Mouse (Mus musculus) intestine, embryonic 16.5 days (tissue): ENCODE measurements around the gene Nsdhl. TPM values are rescaled to one million over a fixed set of nuclear protein-coding genes. Genes with fewer than 3 reads are reported as not detected.

Experiments used
- ATAC-seq: fragments of 200-750 bp; cut with Nextera tagmentation; 2 replicates; pipeline ENCODE4 v1.8.0; 2017; ENCODE audit warnings: moderate TSS enrichment, moderate library complexity
- H3K27ac ChIP-seq: fragments of 300-500 bp; sonication (generic); 2 replicates; pipeline ENCODE4 v1.5.1; 2014; ENCODE audit warnings: mild to moderate bottlenecking, low read length
- H3K27me3 ChIP-seq: fragments of 300-500 bp; sonication (generic); replicated peaks from 2 replicates; pipeline ENCODE4 v1.6.1; 2014; ENCODE audit warnings: low read length, control low read depth, mixed read lengths; ENCODE audit not compliant: control insufficient read depth, insufficient read depth
- H3K36me3 ChIP-seq: fragments of 300-500 bp; sonication (generic); 2 replicates; pipeline ENCODE4 v1.6.1; 2014; ENCODE audit warnings: low read length, control low read depth; ENCODE audit not compliant: control insufficient read depth, insufficient read depth
- H3K4me1 ChIP-seq: fragments of 300-500 bp; sonication (generic); 2 replicates; pipeline ENCODE4 v1.6.1; 2014; ENCODE audit warnings: low read length, control low read depth, mixed read lengths; ENCODE audit not compliant: control insufficient read depth, insufficient read depth
- H3K4me2 ChIP-seq: fragments of 300-500 bp; sonication (generic); 2 replicates; pipeline ENCODE4 v1.6.1; 2014; ENCODE audit warnings: low read depth, low read length, control low read depth
- H3K4me3 ChIP-seq: fragments of 300-500 bp; sonication (generic); 2 replicates; pipeline ENCODE4 v1.5.1; 2014; ENCODE audit warnings: mild to moderate bottlenecking, low read length
- H3K9ac ChIP-seq: fragments of 300-500 bp; sonication (generic); 2 replicates; pipeline ENCODE4 v1.6.1; 2014; ENCODE audit warnings: low read depth, low read length
- H3K9me3 ChIP-seq: fragments of 300-500 bp; sonication (generic); 2 replicates; pipeline ENCODE4 v1.6.1; 2016; ENCODE audit warnings: low read length, control low read depth; ENCODE audit not compliant: control insufficient read depth
- WGBS: fragments of 180-500 bp; shearing (Covaris S2); extraction: QIAGEN DNeasy Blood & Tissue Kit; methylation state at CpG from one replicate; pipeline ENCODE4 v1.1.7; 2014; 5-methylcytosine and 5-hydroxymethylcytosine counted together
- polyA plus RNA-seq: library from polyadenylated mRNA; unstranded; fragments of >200 nt; fragmentation: Nextera tagmentation; extraction: Ambion mirVana; gene quantifications from 2 replicates; pipeline ENCODE4 v1.2.1, GENCODE M21; 2015

The Nsdhl gene
- 46.8 TPM in 2 replicates for polyA plus RNA-seq

DNA sequence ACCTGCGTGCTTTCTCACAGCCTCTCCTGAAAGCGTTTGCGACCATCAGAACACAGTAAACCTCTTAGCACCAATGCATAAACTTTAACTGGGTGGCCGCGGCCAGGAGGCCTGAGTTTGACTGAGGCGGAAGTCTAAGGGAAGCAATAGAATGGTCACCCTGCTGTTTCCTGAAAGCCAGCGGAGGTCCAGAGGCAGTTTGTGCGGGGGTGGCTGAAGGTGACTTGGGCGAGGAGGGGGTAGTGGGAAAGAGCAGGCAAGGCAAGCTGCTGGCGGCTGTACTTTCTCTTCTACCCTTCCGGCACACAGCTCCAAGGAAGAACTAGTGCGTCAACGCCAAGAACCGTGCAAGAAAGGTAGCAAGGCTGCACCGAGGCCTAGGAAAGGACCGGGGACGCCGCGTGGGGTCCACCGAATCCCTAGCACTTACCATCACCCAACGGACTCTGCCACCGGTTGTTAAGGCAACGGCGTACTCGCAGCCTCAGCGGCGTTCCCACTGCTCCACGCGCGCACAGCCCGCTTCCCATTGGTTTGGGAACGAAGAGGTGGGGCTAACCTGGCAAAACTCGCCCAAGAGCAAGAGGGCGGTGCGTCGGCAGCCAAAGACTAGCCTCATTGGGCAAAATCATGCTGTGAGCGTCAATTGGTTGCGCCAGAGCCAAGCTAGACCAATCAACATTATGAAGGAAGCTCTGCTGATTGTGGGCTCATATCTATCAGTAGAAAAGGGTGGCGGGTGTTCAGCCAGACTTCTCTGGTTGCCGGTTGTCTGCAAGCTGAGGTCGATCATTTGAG, at the start of gene Nsdhl, which contains the start of gene Cetn2:
TSS of gene Nsdhl (plus strand) at position 674 of the 798 bp plus-strand sequence.
TSS of gene Cetn2 (minus strand) at position 528 of the 798 bp plus-strand sequence.
- H3K9me3 ChIP-seq: no peaks in the 10 kb centered on the region
- WGBS: 16% methylated on average over 38 of the region's 41 CpGs
- peak within 1 kb of the TSS; percentile 60 for H3K4me2 ChIP-seq
- no peaks in the 10 kb centered on the region; the same call in 1 of the 2 replicates for H3K27me3 ChIP-seq
- H3K4me3 ChIP-seq: peak within 1 kb of the TSS; percentile 59
- ATAC-seq: peak; percentile 99
- H3K4me1 ChIP-seq: no peaks in the 10 kb centered on the region
- H3K36me3 ChIP-seq: no peaks in the 10 kb centered on the region
- H3K27ac ChIP-seq: peak within 1 kb of the TSS; percentile 70
- peak within 1 kb of the TSS; percentile 64 for H3K9ac ChIP-seq

DNA sequence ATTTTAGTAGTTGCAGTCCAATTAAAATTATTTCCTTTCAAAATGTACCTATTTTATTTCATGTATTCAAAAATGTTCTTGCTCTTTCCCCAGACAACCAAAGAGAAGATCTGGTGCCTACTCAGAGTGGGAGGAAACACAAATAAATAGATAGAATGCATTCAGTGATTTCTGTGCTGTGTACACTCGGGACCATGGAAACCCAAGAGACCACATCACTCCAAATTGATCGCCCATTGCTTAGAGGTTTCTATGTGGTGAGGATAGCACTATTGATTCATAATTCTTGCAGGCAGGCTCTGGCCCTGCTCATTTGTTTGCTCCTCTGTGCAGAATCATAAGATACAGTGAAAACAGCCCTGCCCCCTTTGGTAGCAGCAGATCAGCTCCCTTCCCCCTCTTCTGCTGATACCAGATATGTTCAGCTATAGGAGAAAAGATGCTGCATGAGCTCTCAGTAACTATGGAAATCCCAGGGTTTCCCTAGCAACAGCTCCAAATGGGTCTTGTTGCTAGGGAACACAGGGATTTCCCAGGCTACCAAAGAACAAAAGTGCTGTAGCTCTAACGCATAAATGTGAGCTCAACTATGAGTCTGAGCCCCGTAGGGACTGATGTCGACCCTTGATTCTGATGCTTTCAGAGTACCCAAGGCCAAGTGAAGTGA, 22.8 kb upstream of the Nsdhl start:
- no peak for ATAC-seq
- no peaks in the 10 kb centered on the region for H3K9me3 ChIP-seq
- H3K4me3 ChIP-seq: no peak overlapping the region
- H3K36me3 ChIP-seq: no peaks in the 10 kb centered on the region
- no peak overlapping the region for H3K27ac ChIP-seq
- no peak overlapping the region for H3K9ac ChIP-seq
- no peak overlapping the region for H3K4me2 ChIP-seq
- WGBS: 69% methylated on average over 5 of the region's 5 CpGs
- H3K27me3 ChIP-seq: no peaks in the 10 kb centered on the region
- no peaks in the 10 kb centered on the region for H3K4me1 ChIP-seq

DNA sequence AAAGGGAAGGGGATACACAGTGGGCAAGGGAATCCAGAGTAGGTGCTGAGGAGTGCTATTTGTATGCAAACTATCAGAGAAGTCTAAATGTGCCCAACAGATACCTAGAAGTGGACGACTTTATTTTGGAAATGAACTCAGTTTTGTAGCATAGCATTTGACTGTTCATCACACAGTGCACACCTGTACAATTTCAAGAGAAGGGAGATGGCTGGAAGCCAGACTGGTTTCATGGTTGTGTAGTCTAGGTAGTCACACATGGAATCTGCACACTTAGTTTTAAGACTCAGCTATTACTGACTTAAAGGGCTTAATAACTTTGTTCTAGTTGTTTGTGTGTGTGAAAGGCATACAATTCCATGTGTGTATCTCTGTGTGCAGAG, 22.3 kb upstream of the Nsdhl start:
- no peak overlapping the region for H3K4me3 ChIP-seq
- H3K36me3 ChIP-seq: no peaks in the 10 kb centered on the region
- H3K27ac ChIP-seq: no peak overlapping the region
- 50% methylated on average over 1 of the region's 1 CpGs for whole genome bisulfite sequencing
- no peaks in the 10 kb centered on the region for H3K4me1 ChIP-seq
- no peak overlapping the region for H3K9ac ChIP-seq
- H3K9me3 ChIP-seq: no peaks in the 10 kb centered on the region
- ATAC-seq: no peak
- H3K4me2 ChIP-seq: no peak overlapping the region
- no peaks in the 10 kb centered on the region for H3K27me3 ChIP-seq

DNA sequence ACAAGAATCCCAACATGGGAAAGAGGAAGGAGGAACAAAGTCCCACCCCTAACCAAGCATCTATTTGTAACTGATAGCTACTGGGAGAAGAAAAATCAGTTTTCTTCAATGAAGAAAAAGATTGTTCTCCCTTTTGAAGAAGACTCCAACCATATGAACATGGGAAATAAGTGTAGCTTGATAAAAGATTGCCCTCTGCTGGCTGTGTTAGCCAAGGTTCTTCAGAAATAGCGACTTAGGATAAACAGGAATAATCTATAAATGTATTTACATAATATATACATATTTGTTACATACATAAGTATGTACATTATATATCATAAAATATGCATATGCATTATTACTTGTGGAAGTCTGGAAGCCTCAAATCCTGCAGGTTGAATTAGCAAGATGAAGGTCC, 15.8 kb upstream of the Nsdhl start:
- no peak overlapping the region for H3K9ac ChIP-seq
- no peaks in the 10 kb centered on the region for H3K27me3 ChIP-seq
- 47% methylated on average over 1 of the region's 1 CpGs for WGBS
- H3K27ac ChIP-seq: no peak overlapping the region
- H3K36me3 ChIP-seq: no peaks in the 10 kb centered on the region
- ATAC-seq: no peak
- no peak overlapping the region for H3K4me3 ChIP-seq
- no peaks in the 10 kb centered on the region for H3K9me3 ChIP-seq
- H3K4me2 ChIP-seq: no peak overlapping the region
- H3K4me1 ChIP-seq: no peaks in the 10 kb centered on the region

DNA sequence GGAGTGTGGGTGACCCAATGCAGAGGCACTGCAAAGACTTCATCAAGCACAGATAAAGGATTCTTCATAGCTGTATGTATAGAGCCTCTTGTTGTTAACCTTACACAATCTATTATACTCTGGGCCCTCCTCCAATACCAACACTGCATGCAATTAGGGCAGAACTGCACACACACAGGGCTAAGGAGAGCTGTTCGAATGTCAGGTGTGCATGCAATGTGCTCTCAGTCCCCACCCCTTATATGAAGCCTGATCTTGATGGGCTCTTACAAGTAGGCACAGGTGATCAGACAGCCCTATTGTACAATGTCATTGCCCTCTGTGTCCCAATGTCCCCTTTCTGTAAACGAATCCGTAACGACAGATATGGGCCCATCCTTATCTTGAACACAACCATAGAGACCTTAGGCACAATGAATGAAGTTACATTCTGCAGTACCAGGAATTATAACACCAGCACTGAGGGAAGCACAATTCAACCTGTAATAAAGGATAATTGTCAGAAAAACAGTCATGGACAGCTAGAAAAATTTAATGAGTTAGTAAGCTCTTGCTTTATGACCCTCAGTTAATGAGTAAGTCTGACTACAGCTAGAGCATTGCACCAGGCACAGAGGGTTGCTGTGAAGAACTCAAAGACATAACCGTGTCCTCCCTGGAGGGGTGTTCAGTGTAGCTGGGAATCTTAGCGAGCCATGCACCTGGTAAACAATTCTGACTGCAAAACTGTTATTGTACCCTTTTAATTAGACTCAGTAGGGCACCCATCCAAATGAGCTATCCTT, 10.5 kb upstream of the Nsdhl start:
- H3K4me1 ChIP-seq: no peaks in the 10 kb centered on the region
- no peak overlapping the region for H3K27ac ChIP-seq
- ATAC-seq: peak; percentile 84
- no peak overlapping the region for H3K4me3 ChIP-seq
- no peaks in the 10 kb centered on the region for H3K9me3 ChIP-seq
- no peak overlapping the region for H3K9ac ChIP-seq
- H3K27me3 ChIP-seq: no peaks in the 10 kb centered on the region
- H3K36me3 ChIP-seq: no peaks in the 10 kb centered on the region
- H3K4me2 ChIP-seq: no peak overlapping the region
- 65% methylated on average over 6 of the region's 6 CpGs for WGBS

DNA sequence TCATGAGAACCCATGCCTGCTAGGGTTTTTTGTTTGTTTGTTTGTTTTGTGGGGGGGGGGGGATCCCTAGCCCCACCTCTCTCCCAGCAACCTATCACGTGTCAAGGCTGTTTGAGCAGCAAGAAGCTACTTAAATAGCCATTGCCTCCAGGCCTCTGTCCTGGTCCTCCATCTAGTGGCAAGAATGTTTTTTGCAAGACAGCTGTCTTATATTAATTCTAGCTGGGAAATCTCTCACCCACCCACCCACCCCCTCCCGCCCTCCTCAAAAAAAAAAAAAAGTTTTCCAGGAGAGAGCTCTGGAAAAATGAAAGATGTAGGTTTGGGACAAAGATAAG, 10.0 kb upstream of the Nsdhl start:
- Histone ChIP-seq H3K9ac (no peak overlapping the region), H3K4me3 (no peak overlapping the region), H3K4me1 (no peaks in the 10 kb centered on the region), H3K36me3 (no peaks in the 10 kb centered on the region), H3K27ac (no peak overlapping the region), H3K27me3 (no peaks in the 10 kb centered on the region), H3K4me2 (no peak overlapping the region), H3K9me3 (no peaks in the 10 kb centered on the region)
- 15% methylated on average over 2 of the region's 2 CpGs for WGBS
- ATAC-seq: peak; percentile 74

DNA sequence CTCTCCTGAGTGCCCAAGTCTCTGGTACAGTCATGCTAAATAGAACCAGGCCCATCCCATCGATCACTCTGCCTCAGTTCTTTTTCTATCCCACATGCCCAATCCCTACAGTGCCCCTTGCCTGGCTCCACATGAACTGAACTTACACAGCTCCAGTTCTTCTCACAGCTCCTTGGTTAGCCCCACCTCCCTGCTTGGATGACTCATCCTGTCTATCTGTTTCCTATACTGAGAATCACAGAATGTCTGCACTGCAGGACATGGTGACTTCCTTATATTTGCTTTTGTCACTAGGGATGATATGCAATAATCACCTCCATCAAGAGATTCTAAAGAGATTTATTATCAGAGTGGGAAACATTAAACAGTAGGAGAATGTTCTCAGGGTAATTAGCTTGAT, 6.7 kb upstream of the Nsdhl start:
- Histone ChIP-seq H3K4me1 (no peaks in the 10 kb centered on the region), H3K36me3 (no peaks in the 10 kb centered on the region), H3K27ac (no peak overlapping the region), H3K9ac (no peak overlapping the region), H3K4me2 (no peak overlapping the region), H3K4me3 (no peak overlapping the region), H3K9me3 (no peaks in the 10 kb centered on the region), H3K27me3 (no peaks in the 10 kb centered on the region; the same call in 1 of the 2 replicates)
- ATAC-seq: no peak
- WGBS: 79% methylated on average over 1 of the region's 1 CpGs

DNA sequence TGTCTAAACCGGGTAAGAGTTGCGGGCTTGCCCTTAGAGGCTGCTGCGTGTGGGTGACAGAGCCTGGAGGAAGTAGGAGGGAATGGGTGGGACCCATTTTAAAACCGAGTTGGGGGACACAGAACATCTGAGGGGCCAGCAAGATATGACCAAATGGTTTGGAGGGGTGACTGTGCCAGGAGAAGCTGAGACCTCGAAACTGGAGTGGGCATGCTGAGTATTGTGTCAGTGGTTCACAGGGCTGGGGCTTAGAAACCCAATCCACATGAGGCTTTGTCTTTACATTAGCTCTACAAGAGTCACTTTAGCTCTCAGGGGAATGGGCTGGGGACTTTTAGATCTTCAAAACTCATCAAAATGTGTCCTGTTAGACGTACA, 314 bp downstream of the Nsdhl start:
- peak overlapping the region; percentile 52 for H3K4me2 ChIP-seq
- H3K4me1 ChIP-seq: no peaks in the 10 kb centered on the region
- peak; percentile 20 for ATAC-seq
- peak overlapping the region; percentile 70 for H3K27ac ChIP-seq
- H3K9ac ChIP-seq: peak overlapping the region; percentile 64
- H3K36me3 ChIP-seq: no peaks in the 10 kb centered on the region
- WGBS: 14% methylated on average over 6 of the region's 6 CpGs
- H3K4me3 ChIP-seq: peak overlapping the region; percentile 59
- no peaks in the 10 kb centered on the region; the same call in 1 of the 2 replicates for H3K27me3 ChIP-seq
- H3K9me3 ChIP-seq: no peaks in the 10 kb centered on the region

DNA sequence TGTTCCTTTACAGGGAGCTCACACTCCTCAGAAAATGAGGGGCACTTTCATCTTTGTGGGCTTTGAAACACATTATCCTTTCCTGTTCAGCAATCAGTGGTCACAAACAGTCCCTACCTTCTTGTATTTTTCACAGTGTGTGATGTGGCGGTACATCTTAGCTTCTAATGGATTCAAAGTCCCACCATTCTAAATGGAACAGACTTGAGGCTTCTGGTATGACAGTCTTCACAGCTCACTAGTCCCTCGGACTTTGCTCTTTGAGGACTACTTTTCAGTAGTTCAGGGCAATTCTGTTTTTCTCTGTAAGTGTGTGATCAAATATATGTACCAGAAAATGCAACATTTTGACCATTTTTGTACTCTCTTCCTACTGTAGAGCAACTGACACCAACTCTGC, 3.0 kb downstream of the Nsdhl start:
- Histone ChIP-seq H3K27me3 (no peaks in the 10 kb centered on the region), H3K9ac (no peak overlapping the region), H3K4me3 (no peak overlapping the region), H3K9me3 (no peaks in the 10 kb centered on the region), H3K4me1 (no peaks in the 10 kb centered on the region), H3K4me2 (no peak overlapping the region), H3K27ac (no peak overlapping the region), H3K36me3 (no peaks in the 10 kb centered on the region)
- ATAC-seq: no peak
- 81% methylated on average over 2 of the region's 2 CpGs for WGBS
